12 mouse cellular contexts compared by ENCODE assay signal in the genomic region with DNA sequence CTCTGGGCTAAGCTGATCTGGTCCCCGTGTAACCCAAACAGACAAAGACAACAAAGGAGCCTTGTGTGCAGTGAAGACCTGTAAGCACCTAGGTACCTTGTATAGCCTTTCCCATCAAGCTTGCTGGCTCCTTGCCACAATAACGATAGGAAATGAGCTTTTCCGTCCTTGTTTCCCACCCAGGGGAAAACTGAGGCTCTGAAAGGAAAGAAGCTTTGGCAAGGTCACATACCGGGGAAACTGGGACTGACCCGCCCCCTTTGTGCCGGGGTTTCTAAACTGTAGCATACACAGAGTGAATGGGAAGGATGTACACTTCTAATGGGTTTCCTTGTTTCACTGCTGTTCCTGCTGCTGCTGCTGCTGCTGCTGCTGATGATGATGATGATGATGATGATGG. TPM values are rescaled to one million over a fixed set of nuclear protein-coding genes. Genes with fewer than 3 reads are reported as not detected.
DNase-seq lines count a peak whose midpoint lies in the region; ATAC-seq lines count a peak whose summit lies in the region.
"Had no signal": no experiment of that assay in that cellular context is flagged by ENCODE, and none has a peak within 500 bp of the region (broad histone marks: within the 10 kb centered on the region; RNA-seq: fewer than 3 reads in every experiment).

No protein-coding gene starts in this region.

- ATAC-seq in neural tube, embryonic 11.5 days (ENCODE audit: insufficient read depth, low FRiP score, low TSS enrichment), result peak; percentile 17; the same call in 1 of the 2 replicates
- no peak for ATAC-seq in kidney, embryonic 16.5 days (ENCODE audit: low FRiP score, low TSS enrichment)

- H3K9ac ChIP-seq in neural tube, embryonic 11.5 days (ENCODE audit: low read length), result peak overlapping the region; percentile 33
- H3K9ac ChIP-seq in kidney, embryonic 16.5 days (replicated peaks; ENCODE audit: low read length), result no peak overlapping the region
- H3K9ac ChIP-seq: embryonic facial prominence, embryonic 15.5 days; heart, embryonic 13.5 days; limb, embryonic 12.5 days; midbrain, embryonic 12.5 days had no signal

- peaks cover 21% of the 10 kb centered on the region for H3K4me1 ChIP-seq in neural tube, embryonic 11.5 days (ENCODE audit: control insufficient read depth, insufficient read depth, low read length)
- peaks cover 26% of the 10 kb centered on the region for H3K4me1 ChIP-seq in kidney, embryonic 16.5 days (ENCODE audit: insufficient read depth, low read length)

- no peak overlapping the region for H3K4me2 ChIP-seq in neural tube, embryonic 11.5 days (ENCODE audit: low read depth)
- H3K4me2 ChIP-seq in kidney, embryonic 16.5 days (replicated peaks; ENCODE audit: low read depth, low read length), result peak overlapping the region; percentile 26; the same call in 1 of the 2 replicates
- H3K4me2 ChIP-seq: embryonic facial prominence, embryonic 15.5 days; heart, embryonic 13.5 days; midbrain, embryonic 12.5 days had no signal

- intact Hi-C loops in heart, postnatal 25 days (cut with DNase I), result no loop called here

- no peak overlapping the region for H3K4me3 ChIP-seq in neural tube, embryonic 11.5 days (ENCODE audit: low read depth, low read length)
- no peak overlapping the region for H3K4me3 ChIP-seq in kidney, embryonic 16.5 days (ENCODE audit: low read length)
- H3K4me3 ChIP-seq: embryonic facial prominence, embryonic 15.5 days; heart, embryonic 13.5 days; limb, embryonic 12.5 days; midbrain, embryonic 12.5 days had no signal

- no peak for DNase-seq in neural tube, embryonic 11.5 days (ENCODE audit: low spot score)
- DNase-seq in neural tube, embryonic 10.5 days (ENCODE audit: extremely low spot score, low spot score), result no peak
- peak; percentile 21 for DNase-seq in heart, postnatal 25 days (ENCODE audit: low spot score)
- DNase-seq in testis, postnatal 10 days (ENCODE audit: low spot score), result no peak
- DNase-seq in B cell, adult 2 months, result no peak
- DNase-seq in urinary bladder, postnatal 36 days (ENCODE audit: low spot score in 2 of 2), result no peak
- DNase-seq: right cerebral cortex, postnatal 4 days had no signal

- no peaks in the 10 kb centered on the region for H3K27me3 ChIP-seq in neural tube, embryonic 11.5 days (ENCODE audit: control insufficient read depth, insufficient read depth, low read length)
- H3K27me3 ChIP-seq in kidney, embryonic 16.5 days (ENCODE audit: insufficient read depth, low read length), result no peaks in the 10 kb centered on the region
- H3K27me3 ChIP-seq: embryonic facial prominence, embryonic 15.5 days; limb, embryonic 12.5 days; midbrain, embryonic 12.5 days had no signal

- H3K36me3 ChIP-seq in neural tube, embryonic 11.5 days (ENCODE audit: control insufficient read depth, insufficient read depth, low read length), result no peaks in the 10 kb centered on the region
- H3K36me3 ChIP-seq in kidney, embryonic 16.5 days (ENCODE audit: insufficient read depth, low read length), result no peaks in the 10 kb centered on the region
- H3K36me3 ChIP-seq: embryonic facial prominence, embryonic 15.5 days; heart, embryonic 13.5 days; limb, embryonic 12.5 days; midbrain, embryonic 12.5 days had no signal

- H3K9me3 ChIP-seq in neural tube, embryonic 11.5 days (ENCODE audit: control insufficient read depth, low read length), result no peaks in the 10 kb centered on the region
- no peaks in the 10 kb centered on the region for H3K9me3 ChIP-seq in kidney, embryonic 16.5 days (ENCODE audit: low read length)
- H3K9me3 ChIP-seq: embryonic facial prominence, embryonic 15.5 days; heart, embryonic 13.5 days; limb, embryonic 12.5 days; midbrain, embryonic 12.5 days had no signal

- 45% methylated on average over 6 of the region's 6 CpGs for WGBS in neural tube, embryonic 11.5 days
- WGBS in kidney, embryonic 16.5 days, result 44% methylated on average over 6 of the region's 6 CpGs

- H3K27ac ChIP-seq in neural tube, embryonic 11.5 days (ENCODE audit: low read depth, low read length), result peak overlapping the region; percentile 86
- H3K27ac ChIP-seq in kidney, embryonic 16.5 days (ENCODE audit: low read length), result peak overlapping the region; percentile 74; the same call in 1 of the 2 replicates
- H3K27ac ChIP-seq: embryonic facial prominence, embryonic 15.5 days; heart, embryonic 13.5 days; limb, embryonic 12.5 days; midbrain, embryonic 12.5 days had no signal

RNA-seq across cellular contexts. Expression of gene Rbp2, which starts 12.1 kb away (rescaled TPM):
- polyA plus RNA-seq in neural tube, embryonic 11.5 days (2014; fragmentation: Nextera tagmentation; extraction: Ambion mirVana), result 2.3 and 2.5 TPM in 2 replicates
- total RNA-seq in heart, postnatal 25 days (2021), result under 1 TPM in 1 of 2 experiments, not detected in 1; 0.39 TPM
- polyA plus RNA-seq in kidney, embryonic 16.5 days (2015; fragmentation: Nextera tagmentation; extraction: Ambion mirVana), result 0.59 TPM in 1 of 2 replicates, not detected in the other
- polyA plus RNA-seq: heart, embryonic 13.5 days; limb, embryonic 12.5 days had no signal
